Mouse (Mus musculus) frontal cortex, postnatal 10 days (tissue): Measurements from ENCODE around the gene Vstm2a.

Experiments used
- DNase-seq, 2 experiments: peaks; one replicate each; pipeline ENCODE4 v3.0.0; 2022; ENCODE audit warnings: low spot score in 2 of 2, mixed read lengths in 1 of 2

Vstm2a gene

GRCm38 (mm10) chr11:16257473-16257921 is at the start of gene Vstm2a:
Gene Vstm2a (plus strand): TSS chr11:16257724.
- peak; percentile 50 to 67 for DNase-seq

DNA sequence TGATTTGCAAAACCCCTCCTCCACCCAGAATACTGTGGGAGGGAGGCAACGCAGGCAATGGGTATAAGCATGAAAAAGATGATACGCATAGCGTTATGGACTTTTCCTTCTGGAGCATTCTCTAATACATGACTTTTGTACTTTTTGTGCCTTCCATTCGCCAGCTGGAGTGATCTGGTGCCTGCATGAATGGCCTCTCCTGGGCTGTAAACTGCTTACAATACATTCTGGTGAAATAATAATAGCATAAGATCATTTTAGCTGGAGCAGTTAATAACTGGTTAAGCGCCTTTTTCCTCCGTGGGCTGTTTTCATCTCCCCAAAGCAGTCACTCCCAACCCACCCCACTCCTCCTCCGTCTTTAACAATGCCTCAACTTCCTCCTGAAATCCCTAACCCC is 513 bp upstream of the Vstm2a start:
- no peak for DNase-seq

DNA sequence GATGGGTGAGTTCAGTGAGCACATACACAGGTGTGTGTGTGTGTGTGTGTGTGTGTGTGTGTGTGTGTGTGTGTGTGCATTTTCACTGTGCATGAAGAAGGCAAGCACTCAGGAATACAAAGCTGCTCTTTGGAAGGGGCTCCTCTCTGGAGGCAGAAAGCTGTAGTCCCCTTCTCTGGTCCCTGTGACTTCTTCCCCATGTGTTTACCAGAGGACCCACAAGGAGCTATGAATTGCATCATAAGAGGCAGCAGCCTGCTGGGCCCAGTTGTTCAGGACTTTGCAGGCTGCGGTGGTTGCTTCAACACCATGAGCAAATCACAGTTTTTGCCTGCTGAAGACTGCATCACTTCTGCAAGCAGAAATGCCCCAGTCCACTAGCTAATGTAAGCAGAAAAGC is 776 bp downstream of the Vstm2a start:
- peak; percentile 10 to 12 for DNase-seq

GRCm38 (mm10) chr11:16259876-16260275 is 2.4 kb downstream of the Vstm2a start:
- peak in 1 of 2 experiments; percentile 16 for DNase-seq

DNA sequence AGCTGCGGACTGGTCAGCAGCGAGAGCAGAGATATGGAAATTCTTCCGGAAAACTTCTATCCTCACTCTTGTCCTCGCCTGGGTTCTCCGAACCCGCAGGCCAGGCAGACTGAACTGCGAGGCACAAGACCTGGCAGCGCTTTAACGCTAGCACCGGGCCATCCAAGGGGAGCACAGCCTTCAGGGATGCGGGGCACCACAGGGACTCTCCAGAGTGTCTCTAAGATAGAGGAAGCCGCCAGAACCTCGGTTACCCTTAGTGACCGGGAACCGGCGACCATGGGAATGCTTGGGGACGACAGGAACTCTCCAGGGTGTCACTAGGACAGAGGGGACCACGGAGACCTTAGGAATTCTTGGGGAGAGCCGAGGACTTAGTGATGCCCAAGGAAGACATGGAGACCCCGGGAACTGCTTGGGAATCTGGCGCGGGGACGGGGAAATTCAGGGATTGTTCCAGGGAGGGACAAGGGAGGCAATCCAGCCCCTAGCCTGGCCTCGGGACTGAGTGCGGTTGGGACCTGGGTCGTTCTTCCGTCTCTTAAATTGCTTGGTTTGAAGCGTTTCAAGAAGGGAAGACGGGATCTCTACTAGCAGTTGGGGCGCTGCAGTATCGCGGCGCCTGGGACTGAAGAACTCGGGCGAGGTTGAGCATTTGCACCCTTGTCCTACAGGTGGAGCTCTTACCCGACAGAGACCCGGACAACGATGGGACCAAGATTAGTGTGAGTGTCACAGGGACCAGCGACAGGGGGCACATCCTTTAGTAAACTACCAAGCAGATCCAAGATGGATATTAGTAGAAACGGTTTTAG is 3.4 kb downstream of the Vstm2a start:
- DNase-seq: peak; percentile 54 to 79

GRCm38 (mm10) chr11:16268396-16268795 is 10.9 kb downstream of the Vstm2a start:
- DNase-seq: no peak

GRCm38 (mm10) chr11:16290381-16290780 is 32.9 kb downstream of the Vstm2a start:
- no peak for DNase-seq

- DNase-seq: no peak
Measured at GRCm38 (mm10) chr11:16292960-16293359, 35.4 kb downstream of the Vstm2a start.

DNA sequence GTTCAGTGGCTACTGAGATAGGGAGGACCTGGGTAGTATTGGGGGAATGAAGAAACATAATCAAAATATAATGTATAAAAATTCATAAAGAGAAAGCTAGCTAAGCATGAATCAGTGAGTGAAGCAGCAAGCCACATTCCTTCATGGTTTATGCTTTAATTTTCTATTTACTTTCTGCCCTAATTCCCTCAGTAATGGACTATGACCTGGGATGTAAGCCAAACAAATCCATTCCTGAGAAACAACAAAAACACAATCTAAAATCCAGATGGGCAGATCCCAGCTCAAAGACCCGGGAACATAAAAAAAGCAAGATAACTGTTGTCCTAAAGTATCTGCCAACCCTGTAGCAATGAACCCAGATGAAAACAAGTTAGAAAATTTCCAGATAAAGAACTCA is 39.0 kb downstream of the Vstm2a start:
- no peak for DNase-seq

DNA sequence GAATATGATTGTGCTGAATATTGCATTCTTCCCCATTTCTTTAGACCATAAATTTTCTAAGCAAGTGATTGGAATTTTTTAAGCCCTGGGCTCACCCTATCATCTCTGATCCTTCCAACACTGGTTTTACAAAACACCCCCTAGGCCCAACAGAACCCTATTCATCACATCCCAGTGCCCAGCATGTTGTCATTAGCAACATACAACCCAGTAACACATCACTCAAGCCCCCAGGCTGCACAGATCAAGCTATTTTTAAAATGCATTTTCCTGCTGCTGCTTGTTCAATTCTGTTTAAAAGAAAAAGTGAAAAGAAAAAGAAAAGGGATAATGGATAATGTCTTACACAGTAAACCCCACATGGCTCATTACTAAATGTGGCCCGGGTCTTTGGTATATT is 42.0 kb downstream of the Vstm2a start:
- no peak for DNase-seq

DNA sequence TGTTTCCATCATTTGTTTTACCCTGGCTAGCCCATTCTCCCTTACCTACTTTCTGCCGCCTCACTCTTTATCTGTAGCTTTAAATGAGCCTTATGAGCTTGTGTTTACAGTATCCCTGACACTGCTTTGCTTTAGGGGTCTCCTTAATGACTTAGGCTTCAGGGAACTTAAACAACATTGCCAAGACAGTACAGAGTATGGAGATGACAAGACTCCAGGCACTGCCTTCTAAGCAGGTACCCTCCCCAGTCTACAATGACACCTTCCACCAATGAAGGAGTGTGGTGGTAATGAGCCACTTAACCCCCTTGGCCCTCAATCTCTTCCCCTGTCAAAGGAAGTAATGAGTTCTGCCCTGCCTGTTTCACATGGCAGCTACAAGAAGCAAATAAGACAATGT is 42.4 kb downstream of the Vstm2a start:
- DNase-seq: no peak

DNA sequence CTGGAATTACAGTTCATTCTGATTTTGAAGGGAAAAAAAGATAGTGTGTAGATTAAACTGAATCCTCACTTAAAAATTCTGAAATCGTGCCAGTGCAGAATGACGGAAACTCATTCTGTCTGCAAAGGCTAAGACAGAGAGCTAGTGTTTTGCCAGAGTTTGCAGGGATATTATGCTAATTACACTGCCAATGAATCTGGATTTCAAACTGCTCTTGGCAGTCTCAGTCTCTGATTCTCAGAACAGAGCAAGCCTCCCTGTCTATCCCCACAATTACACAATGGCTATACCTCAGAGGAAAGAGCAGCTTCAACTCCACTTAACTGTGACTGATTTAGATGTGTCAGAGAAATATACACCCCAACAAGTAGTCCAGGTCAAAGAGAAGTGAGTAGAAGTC is 43.2 kb downstream of the Vstm2a start:
- no peak for DNase-seq

GRCm38 (mm10) chr11:16315097-16315496 is 57.6 kb downstream of the Vstm2a start:
- DNase-seq: no peak

GRCm38 (mm10) chr11:16345179-16345578 is 87.7 kb downstream of the Vstm2a start:
- DNase-seq: no peak

- no peak for DNase-seq
Measured at GRCm38 (mm10) chr11:16345676-16346075, 88.2 kb downstream of the Vstm2a start.

GRCm38 (mm10) chr11:16351915-16352314 is 94.4 kb downstream of the Vstm2a start:
- no peak for DNase-seq

DNA sequence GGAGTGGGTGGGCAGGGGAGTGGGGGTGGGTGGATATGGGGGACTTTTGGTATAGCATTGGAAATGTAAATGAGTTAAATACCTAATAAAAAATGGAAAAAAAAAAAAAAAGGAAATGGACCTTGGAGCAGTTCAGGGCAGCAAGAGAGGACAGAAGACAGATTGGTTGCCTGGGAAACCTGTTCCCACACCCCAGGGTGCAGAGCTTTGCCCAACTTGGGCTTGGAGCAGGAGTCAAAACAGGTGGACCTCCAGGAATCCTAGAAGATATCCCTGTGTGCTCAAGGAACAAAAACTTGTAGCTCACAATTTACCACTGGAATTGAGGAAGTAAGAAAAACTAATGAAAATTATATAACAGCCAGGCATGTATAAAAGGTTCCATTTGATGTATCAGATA is 96.8 kb downstream of the Vstm2a start:
- DNase-seq: no peak

DNA sequence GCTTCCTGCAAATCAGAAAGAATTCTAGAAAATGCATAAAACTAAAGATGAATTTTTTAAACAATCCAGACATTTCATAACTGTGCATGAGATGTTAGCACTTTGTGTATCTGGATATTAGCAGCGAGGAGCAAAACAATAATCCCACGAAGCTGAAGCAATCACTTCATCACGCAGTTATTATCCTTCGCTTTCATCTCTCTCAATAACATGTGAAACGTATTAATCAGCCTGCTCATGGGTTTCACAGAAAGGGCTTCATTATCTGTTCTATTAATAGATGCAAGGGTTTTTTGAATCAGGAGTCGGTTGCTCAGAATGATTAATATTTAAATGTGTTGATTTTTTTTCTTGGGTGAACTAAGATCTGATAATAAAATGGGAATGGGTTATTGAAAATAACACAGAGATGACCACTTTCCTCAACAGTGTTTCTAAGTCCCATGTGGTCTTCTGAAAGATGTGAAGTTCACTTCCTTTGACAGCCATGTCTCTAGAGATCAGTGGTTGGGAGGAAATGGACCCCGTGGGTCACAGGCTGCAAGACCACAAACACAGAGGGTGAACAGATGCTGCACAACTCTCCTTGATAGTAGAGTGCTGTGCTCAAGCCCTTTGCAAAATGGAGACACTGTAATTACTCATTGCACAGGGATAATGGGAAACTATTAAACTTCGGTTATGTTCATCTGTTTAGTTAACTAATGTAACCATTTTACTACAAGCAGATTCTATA is 109.5 kb downstream of the Vstm2a start:
- no peak for DNase-seq

DNA sequence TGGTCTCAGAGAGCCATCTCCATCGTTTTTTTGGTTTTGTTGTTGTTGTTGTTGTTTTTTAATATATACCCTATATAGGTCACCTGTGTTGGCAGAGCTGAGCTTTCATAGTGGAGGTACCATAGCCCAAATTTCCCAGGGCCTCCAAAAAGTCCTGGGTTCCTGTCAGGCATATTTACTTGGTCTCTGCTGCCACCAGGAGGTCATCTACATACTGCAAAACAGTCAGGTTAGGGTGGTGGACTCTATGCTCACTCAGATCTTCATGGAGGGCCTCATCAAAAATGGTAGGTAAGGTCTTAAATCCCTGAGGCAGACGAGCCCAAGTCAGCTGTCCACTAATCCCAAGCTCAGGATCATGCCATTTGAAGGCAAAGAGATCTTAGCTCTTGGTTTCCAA is 146.1 kb downstream of the Vstm2a start:
- no peak for DNase-seq

GRCm38 (mm10) chr11:16411736-16412135 is 154.2 kb downstream of the Vstm2a start:
- DNase-seq: no peak

GRCm38 (mm10) chr11:16412609-16413008 is 155.1 kb downstream of the Vstm2a start:
- DNase-seq: peak; percentile 25 to 32

GRCm38 (mm10) chr11:16413077-16413644 is 155.6 kb downstream of the Vstm2a start:
- DNase-seq: no peak
